Mouse (Mus musculus) stomach, postnatal 0 days (tissue): ENCODE measurements around the gene Plcl2. TPM values are rescaled to one million over a fixed set of nuclear protein-coding genes. Genes with fewer than 3 reads are reported as not detected.
A peak's percentile ranks its signal among the peaks of the same experiment; 100 is the strongest.

Source experiments
- ATAC-seq: fragments of 200-750 bp; cut with Nextera tagmentation; 2 replicates; pipeline ENCODE4 v1.8.0; 2017; ENCODE audit not compliant: low FRiP score, low TSS enrichment
- DNase-seq: peaks from one replicate; pipeline ENCODE4 v3.0.0-alpha.2; 2016; ENCODE audit warnings: low spot score
- H3K27ac ChIP-seq: fragments of 300-500 bp; sonication (generic); replicated peaks from 2 replicates; pipeline ENCODE4 v1.5.1; 2014; ENCODE audit warnings: mild to moderate bottlenecking, control low read depth
- H3K27me3 ChIP-seq: fragments of 300-500 bp; sonication (generic); 2 replicates; pipeline ENCODE4 v1.6.1; 2014; ENCODE audit warnings: low read length; ENCODE audit not compliant: control insufficient read depth, insufficient read depth
- H3K36me3 ChIP-seq: fragments of 300-500 bp; sonication (generic); 2 replicates; pipeline ENCODE4 v1.6.1; 2014; ENCODE audit warnings: low read length, mixed read lengths; ENCODE audit not compliant: control insufficient read depth, insufficient read depth
- H3K4me1 ChIP-seq: fragments of 300-500 bp; sonication (generic); replicated peaks from 2 replicates; pipeline ENCODE4 v1.6.1; 2014; ENCODE audit warnings: antibody characterized with exemption; ENCODE audit not compliant: control insufficient read depth, insufficient read depth
- H3K4me2 ChIP-seq: fragments of 300-500 bp; sonication (generic); replicated peaks from 2 replicates; pipeline ENCODE4 v1.6.1; 2014; ENCODE audit warnings: low read depth, mild to moderate bottlenecking, control low read depth, moderate library complexity
- H3K4me3 ChIP-seq: fragments of 300-500 bp; sonication (generic); 2 replicates; pipeline ENCODE4 v1.5.1; 2014; ENCODE audit warnings: low read depth, low read length, control low read depth
- H3K9ac ChIP-seq: fragments of 300-500 bp; sonication (generic); 2 replicates; pipeline ENCODE4 v1.6.1; 2014; ENCODE audit warnings: mild to moderate bottlenecking, low read length, control low read depth, mixed read lengths
- H3K9me3 ChIP-seq: fragments of 300-500 bp; sonication (generic); 2 replicates; pipeline ENCODE4 v1.6.1; 2016; ENCODE audit warnings: low read length; ENCODE audit not compliant: control insufficient read depth
- CTCF ChIP-seq: IDR thresholded peaks from 2 replicates; pipeline ENCODE4 v1.5.1; 2016; ENCODE audit warnings: antibody characterized with exemption, low read depth, mild to moderate bottlenecking, moderate library complexity
- EP300 ChIP-seq: optimal IDR thresholded peaks from 2 replicates; pipeline ENCODE3; 2016; ENCODE audit warnings: antibody characterized with exemption
- WGBS: fragments of 180-500 bp; shearing (Covaris S2); extraction: QIAGEN DNeasy Blood & Tissue Kit; methylation state at CpG from one replicate; pipeline ENCODE4 v1.1.7; 2014; 5-methylcytosine and 5-hydroxymethylcytosine counted together
- polyA plus RNA-seq: library from polyadenylated mRNA; unstranded; fragments of >200 nt; fragmentation: Nextera tagmentation; extraction: Ambion mirVana; gene quantifications from 2 replicates; pipeline ENCODE4 v1.2.1, GENCODE M21; 2015

The Plcl2 gene
- polyA plus RNA-seq, 1 experiment from 2014 or later: 2.3 TPM

DNA sequence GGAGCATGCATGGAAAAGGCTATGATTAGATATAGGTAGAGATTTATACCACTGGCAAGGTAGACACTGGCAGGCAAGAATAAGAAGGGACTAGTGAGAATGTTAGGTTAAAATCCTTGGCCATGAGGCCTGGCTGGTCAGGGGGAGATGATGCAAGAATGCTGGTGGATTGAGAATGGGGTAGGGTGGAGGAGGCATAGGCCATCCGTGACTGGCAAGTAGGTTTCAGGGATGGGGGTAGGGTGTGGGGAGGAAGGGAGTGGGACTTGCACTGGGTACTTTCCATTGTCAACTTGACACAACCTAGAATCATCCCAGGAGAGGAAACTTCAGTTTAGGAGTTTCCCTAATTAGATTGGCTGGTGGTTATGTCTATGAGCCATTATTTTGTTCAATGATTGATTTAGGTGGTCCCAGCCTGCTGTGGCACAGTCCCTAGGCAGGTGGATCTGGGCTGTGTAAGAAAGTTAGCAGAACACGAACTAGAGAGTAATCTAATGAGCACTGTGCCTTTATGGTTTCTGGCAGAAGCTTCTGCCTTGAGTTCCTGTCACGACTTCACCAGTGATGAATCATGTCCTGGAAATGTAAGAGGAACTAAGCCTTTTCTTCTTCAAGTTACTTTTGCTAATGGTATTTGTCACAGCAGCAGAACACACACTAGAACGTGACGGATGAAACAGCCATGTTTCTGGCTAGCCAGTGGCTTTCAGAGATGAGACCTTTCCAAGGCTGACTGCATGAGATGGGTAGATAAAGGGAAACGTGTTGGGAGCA lies 4.9 kb upstream of the Plcl2 start:
- 54% methylated on average over 6 of the region's 6 CpGs for WGBS
- no peaks in the 10 kb centered on the region for H3K4me1 ChIP-seq

DNA sequence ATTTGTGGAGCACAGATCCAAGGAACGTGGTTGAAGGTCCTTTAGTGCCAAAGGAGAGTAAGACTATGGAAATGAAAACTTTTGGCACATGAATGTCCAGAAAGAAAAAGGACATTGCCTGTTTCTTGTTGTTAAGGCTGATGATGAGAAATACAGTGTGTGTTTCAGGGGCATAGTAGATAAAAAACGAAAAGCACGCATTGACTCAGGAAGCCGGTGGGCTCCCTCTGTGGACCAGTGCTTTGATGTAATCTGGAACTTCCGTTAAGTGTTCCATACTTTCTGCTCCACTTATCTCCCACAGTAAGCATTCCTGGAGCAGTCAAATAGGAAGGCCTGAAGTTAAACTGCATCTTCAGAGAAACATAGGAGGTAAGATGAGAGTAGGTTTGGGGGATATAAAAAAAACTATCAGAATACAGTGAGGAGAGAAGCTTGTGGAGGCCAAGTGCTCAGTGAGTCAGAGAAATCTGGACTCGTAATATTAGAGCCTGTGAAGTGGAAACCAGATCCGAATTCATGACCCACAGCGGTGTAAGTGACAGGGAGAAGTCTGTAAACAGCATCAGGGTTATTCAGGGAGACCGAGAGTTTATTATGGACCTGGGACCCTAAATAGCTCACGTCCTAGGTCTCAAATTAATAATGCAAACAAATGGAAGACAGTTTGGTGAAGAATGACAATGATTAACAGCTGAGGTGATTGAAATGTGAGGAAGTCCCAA lies 3.1 kb upstream of the Plcl2 start:
- WGBS: 80% methylated on average over 10 of the region's 10 CpGs

More for the DNA sequence above, 4.9 kb upstream of the Plcl2 start:
- no peak for TF ChIP-seq EP300
- no peak for TF ChIP-seq CTCF
- Histone ChIP-seq H3K9ac (no peak overlapping the region), H3K4me2 (no peak overlapping the region), H3K4me3 (no peak overlapping the region), H3K27ac (no peak overlapping the region), H3K9me3 (no peaks in the 10 kb centered on the region), H3K36me3 (no peaks in the 10 kb centered on the region), H3K27me3 (no peaks in the 10 kb centered on the region)
- DNase-seq (no peak), ATAC-seq (no peak)

DNA sequence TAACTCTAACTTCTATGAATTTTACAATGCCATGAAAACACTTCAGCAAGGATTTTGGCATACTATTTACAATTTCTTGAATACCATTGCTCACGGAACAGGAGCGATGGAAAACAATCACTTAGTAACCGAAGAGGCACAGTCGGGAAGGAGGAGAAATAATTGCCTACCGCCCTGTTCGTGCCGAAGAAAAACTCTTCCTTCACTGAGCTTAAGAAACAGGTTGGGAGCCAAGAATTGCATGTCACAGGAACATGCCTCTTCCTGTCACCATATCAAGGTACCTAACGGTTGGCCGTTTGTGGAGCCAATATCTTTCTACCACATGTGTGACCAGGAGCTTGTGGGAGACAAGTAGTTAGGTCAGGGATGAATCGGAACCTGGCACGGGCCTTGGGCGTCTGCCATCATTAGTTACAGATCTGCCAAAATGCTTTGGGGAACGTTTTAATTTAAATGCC lies 2.3 kb upstream of the Plcl2 start:
- Histone ChIP-seq H3K27me3 (no peaks in the 10 kb centered on the region), H3K27ac (no peak overlapping the region), H3K9ac (no peak overlapping the region), H3K4me2 (no peak overlapping the region), H3K4me1 (no peaks in the 10 kb centered on the region), H3K9me3 (no peaks in the 10 kb centered on the region), H3K36me3 (no peaks in the 10 kb centered on the region), H3K4me3 (no peak overlapping the region)
- no peak for TF ChIP-seq CTCF
- TF ChIP-seq EP300: no peak
- WGBS: 53% methylated on average over 13 of the region's 13 CpGs
- DNase-seq (no peak), ATAC-seq (no peak)

More for the DNA sequence above, 3.1 kb upstream of the Plcl2 start:
- TF ChIP-seq CTCF: no peak
- TF ChIP-seq EP300: no peak
- Histone ChIP-seq H3K36me3 (no peaks in the 10 kb centered on the region), H3K4me2 (no peak overlapping the region), H3K4me1 (no peaks in the 10 kb centered on the region), H3K4me3 (no peak overlapping the region), H3K27ac (no peak overlapping the region), H3K27me3 (no peaks in the 10 kb centered on the region), H3K9ac (no peak overlapping the region), H3K9me3 (no peaks in the 10 kb centered on the region)
- DNase-seq: no peak
- ATAC-seq: no peak

DNA sequence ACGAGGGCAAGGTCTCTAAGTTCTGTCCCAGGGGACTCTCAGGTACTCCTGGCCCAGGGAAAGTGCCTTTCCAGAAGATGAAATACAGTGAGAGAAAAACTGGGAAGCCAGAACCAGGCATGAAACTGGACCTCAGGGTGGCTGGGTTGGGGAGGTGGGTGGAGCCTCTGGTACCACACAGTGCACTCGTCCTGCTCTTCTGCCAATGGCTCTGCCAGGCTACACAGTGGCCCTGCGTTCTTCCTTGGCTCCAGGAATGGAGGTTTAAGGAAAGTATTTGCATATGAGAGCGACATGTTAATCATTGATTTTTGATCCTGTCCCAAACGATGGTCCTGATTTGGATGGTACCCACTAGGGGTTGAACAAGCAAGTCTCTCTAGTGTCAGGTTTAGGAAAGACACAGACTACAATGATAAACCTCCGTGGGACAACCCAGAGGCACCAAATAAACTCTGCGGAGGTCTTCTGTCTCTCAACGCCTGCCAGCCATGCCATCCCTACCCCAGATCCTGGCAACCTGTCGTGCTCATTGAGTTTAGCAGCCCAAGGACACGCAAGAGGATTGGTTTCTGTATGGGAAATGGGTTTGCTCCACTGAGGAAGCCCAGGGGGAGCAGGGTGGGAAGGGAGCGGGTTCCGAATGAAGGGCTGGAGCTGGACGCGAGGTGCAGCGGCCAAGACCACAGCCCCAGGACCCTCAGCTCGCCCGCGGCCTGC lies 988 bp upstream of the Plcl2 start:
- 21% methylated on average over 18 of the region's 18 CpGs for WGBS

DNA sequence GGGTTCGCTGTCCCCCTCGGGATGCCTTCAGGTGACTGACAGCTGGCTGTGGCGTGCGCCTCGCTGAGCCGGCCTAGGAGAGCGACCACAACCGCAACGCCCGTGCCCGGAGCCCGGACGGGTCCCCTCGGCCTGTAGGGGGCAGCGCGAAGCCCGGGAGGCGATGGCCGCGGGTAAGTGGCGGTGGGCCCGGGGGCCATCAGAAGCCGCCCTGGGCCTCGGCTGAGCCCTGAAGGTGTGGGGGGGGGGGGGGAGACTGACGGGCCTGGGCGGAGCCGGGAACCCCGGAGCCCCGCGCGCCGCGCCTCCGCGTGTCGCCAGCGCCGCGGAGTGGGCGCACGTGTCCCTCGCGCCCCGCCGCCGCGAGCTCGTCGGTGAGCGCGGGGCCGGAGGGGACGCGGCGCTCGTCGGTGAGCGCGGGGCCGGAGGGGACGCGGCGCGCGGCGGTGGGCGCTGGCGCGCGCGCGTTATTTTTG lies 390 bp upstream of the Plcl2 start:
- ATAC-seq (peak; percentile 85), DNase-seq (peak; percentile 81)
- Histone ChIP-seq H3K4me1 (no peaks in the 10 kb centered on the region), H3K27ac (peak overlapping the region; percentile 75), H3K9me3 (no peaks in the 10 kb centered on the region), H3K9ac (peak overlapping the region; percentile 84), H3K27me3 (no peaks in the 10 kb centered on the region), H3K36me3 (no peaks in the 10 kb centered on the region), H3K4me2 (peak overlapping the region; percentile 87), H3K4me3 (peak overlapping the region; percentile 95)
- 1% methylated on average over 37 of the region's 72 CpGs for WGBS
- TF ChIP-seq CTCF (peak; percentile 72), EP300 (no peak)

More for the DNA sequence above, 988 bp upstream of the Plcl2 start:
- H3K9me3 ChIP-seq: no peaks in the 10 kb centered on the region
- peak overlapping the region; percentile 49; the same call in 1 of the 2 replicates for H3K27ac ChIP-seq
- TF ChIP-seq CTCF (no peak), EP300 (no peak)
- H3K9ac ChIP-seq: peak overlapping the region; percentile 84
- H3K4me2 ChIP-seq: peak overlapping the region; percentile 87
- H3K4me1 ChIP-seq: no peaks in the 10 kb centered on the region
- DNase-seq: no peak
- peak; percentile 44; the same call in 1 of the 2 replicates for ATAC-seq
- H3K27me3 ChIP-seq: no peaks in the 10 kb centered on the region
- no peaks in the 10 kb centered on the region for H3K36me3 ChIP-seq
- H3K4me3 ChIP-seq: peak overlapping the region; percentile 95
